Mouse (Mus musculus): ENCODE measurements around the gene Cep41. TPM values are rescaled to one million over a fixed set of nuclear protein-coding genes. Genes with fewer than 3 reads are reported as not detected.

The Cep41 gene
- polyA plus RNA-seq, 1 experiment from 2014 or later: 14.2 TPM

DNA sequence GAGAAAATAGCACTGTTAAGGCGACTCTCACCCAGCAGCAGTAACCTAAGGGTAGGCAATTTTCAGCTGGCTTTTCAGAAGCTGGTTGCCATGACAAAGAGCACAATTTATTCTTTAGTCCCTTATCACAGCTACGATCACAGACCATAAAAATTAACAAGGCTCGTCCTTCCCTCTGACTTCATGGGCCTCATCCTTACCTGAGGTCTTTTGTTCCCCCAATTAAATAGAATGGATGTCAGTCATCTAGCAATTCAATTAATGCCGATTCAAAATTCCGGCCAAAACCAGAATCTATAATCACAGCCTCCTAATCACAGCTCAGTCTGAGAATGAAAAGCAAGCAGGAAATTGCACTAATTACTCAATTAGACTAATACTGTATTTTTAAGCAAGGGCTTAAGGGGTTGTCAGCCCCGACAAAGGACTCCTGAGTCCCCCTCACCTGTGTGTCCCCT is 39.1 kb downstream of the Cep41 start:
- Histone ChIP-seq H3K27ac (replicated peaks; ENCODE audit: low read depth, low read length) (peak overlapping the region; percentile 79), H3K4me2 (ENCODE audit: low read length) (no peak overlapping the region), H3K27me3 (ENCODE audit: control insufficient read depth, insufficient read depth, low read length) (no peaks in the 10 kb centered on the region), H3K36me3 (ENCODE audit: control insufficient read depth, insufficient read depth, low read length) (no peaks in the 10 kb centered on the region), H3K4me1 (ENCODE audit: control insufficient read depth, insufficient read depth, low read length) (peaks cover 25% of the 10 kb centered on the region), H3K9ac (replicated peaks; ENCODE audit: low read length) (peak overlapping the region; percentile 4; the same call in 1 of the 2 replicates), H3K9me3 (ENCODE audit: control insufficient read depth, low read length) (no peaks in the 10 kb centered on the region), H3K4me3 (replicated peaks; ENCODE audit: low read depth, low read length) (no peak overlapping the region)
- WGBS: 8% methylated on average over 6 of the region's 6 CpGs
- DNase-seq: peak; percentile 75
- ATAC-seq (ENCODE audit: low FRiP score, low TSS enrichment): peak; percentile 57; the same call in 1 of the 2 replicates

GRCm38 (mm10) chr6:30653518-30653917 is 40.0 kb downstream of the Cep41 start:
- DNase-seq (no peak), ATAC-seq (ENCODE audit: low FRiP score, low TSS enrichment) (no peak)
- 85% methylated on average over 6 of the region's 6 CpGs for WGBS
- Histone ChIP-seq H3K4me3 (replicated peaks; ENCODE audit: low read depth, low read length) (no peak overlapping the region), H3K9ac (replicated peaks; ENCODE audit: low read length) (no peak overlapping the region), H3K36me3 (ENCODE audit: control insufficient read depth, insufficient read depth, low read length) (no peaks in the 10 kb centered on the region), H3K9me3 (ENCODE audit: control insufficient read depth, low read length) (no peaks in the 10 kb centered on the region), H3K4me1 (ENCODE audit: control insufficient read depth, insufficient read depth, low read length) (peaks cover 25% of the 10 kb centered on the region), H3K27me3 (ENCODE audit: control insufficient read depth, insufficient read depth, low read length) (no peaks in the 10 kb centered on the region), H3K27ac (replicated peaks; ENCODE audit: low read depth, low read length) (peak overlapping the region; percentile 79), H3K4me2 (ENCODE audit: low read length) (no peak overlapping the region)

DNA sequence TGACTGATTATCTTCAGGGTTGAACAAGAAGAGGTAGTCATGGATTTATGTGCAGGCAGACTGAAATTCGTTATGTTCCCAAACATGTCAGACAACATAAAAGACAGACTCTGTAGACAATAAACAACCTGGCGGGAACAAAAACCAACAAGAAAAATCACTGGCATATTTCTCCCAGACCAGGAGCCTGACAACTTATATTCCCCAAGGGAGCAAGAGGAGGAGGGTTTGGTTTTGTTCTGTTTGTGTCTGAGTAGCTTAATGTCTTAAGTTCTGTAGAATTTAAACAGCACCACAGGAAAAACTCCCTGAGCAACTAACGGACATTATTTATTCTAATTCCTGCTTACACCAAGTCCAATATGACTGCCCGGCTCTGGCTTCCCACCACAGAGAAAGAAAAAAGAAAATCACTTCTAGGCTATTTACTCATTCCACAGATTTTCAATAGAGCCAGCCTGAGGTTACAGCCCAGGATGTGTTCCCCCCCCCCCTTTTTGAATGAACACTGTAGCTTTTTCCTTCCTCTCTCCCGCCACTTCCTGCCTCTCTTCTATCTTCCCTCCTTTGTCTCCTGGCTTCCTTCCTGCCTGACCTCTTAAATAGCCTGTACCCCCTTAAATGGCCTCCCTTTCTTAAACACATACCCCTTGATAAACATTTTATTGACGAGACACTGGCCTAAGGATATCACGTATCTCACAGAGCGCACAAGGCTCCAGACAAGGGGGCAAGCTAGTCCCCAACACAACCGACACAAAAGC is 40.9 kb downstream of the Cep41 start:
- Histone ChIP-seq H3K9me3 (ENCODE audit: control insufficient read depth, low read length) (no peaks in the 10 kb centered on the region), H3K27ac (replicated peaks; ENCODE audit: low read depth, low read length) (peak overlapping the region; percentile 68), H3K4me1 (ENCODE audit: control insufficient read depth, insufficient read depth, low read length) (peaks cover 25% of the 10 kb centered on the region), H3K36me3 (ENCODE audit: control insufficient read depth, insufficient read depth, low read length) (no peaks in the 10 kb centered on the region), H3K4me3 (replicated peaks; ENCODE audit: low read depth, low read length) (no peak overlapping the region), H3K4me2 (ENCODE audit: low read length) (no peak overlapping the region), H3K9ac (replicated peaks; ENCODE audit: low read length) (no peak overlapping the region), H3K27me3 (ENCODE audit: control insufficient read depth, insufficient read depth, low read length) (no peaks in the 10 kb centered on the region)
- WGBS: 68% methylated on average over 9 of the region's 9 CpGs
- DNase-seq (no peak), ATAC-seq (ENCODE audit: low FRiP score, low TSS enrichment) (no peak)

GRCm38 (mm10) chr6:30649651-30650296 is 43.8 kb downstream of the Cep41 start:
- DNase-seq (no peak), ATAC-seq (ENCODE audit: low FRiP score, low TSS enrichment) (no peak)
- H3K27me3 ChIP-seq (ENCODE audit: control insufficient read depth, insufficient read depth, low read length): no peaks in the 10 kb centered on the region
- no peak overlapping the region for H3K4me2 ChIP-seq (ENCODE audit: low read length)
- no peak overlapping the region for H3K9ac ChIP-seq (replicated peaks; ENCODE audit: low read length)
- H3K9me3 ChIP-seq (ENCODE audit: control insufficient read depth, low read length): no peaks in the 10 kb centered on the region
- 0 out of 2 replicates have a peak overlapping the region, but pooled peaks have one; percentile 15 for H3K27ac ChIP-seq (replicated peaks; ENCODE audit: low read depth, low read length)
- no peak overlapping the region for H3K4me3 ChIP-seq (replicated peaks; ENCODE audit: low read depth, low read length)
- 71% methylated on average over 11 of the region's 11 CpGs for WGBS
- peaks cover 14% of the 10 kb centered on the region for H3K4me1 ChIP-seq (ENCODE audit: control insufficient read depth, insufficient read depth, low read length)
- no peaks in the 10 kb centered on the region for H3K36me3 ChIP-seq (ENCODE audit: control insufficient read depth, insufficient read depth, low read length)

GRCm38 (mm10) chr6:30645379-30645778 is 48.2 kb downstream of the Cep41 start:
- Histone ChIP-seq H3K36me3 (ENCODE audit: control insufficient read depth, insufficient read depth, low read length) (no peaks in the 10 kb centered on the region), H3K4me3 (replicated peaks; ENCODE audit: low read depth, low read length) (no peak overlapping the region), H3K4me1 (ENCODE audit: control insufficient read depth, insufficient read depth, low read length) (no peaks in the 10 kb centered on the region), H3K27me3 (ENCODE audit: control insufficient read depth, insufficient read depth, low read length) (no peaks in the 10 kb centered on the region), H3K27ac (replicated peaks; ENCODE audit: low read depth, low read length) (no peak overlapping the region), H3K9me3 (ENCODE audit: control insufficient read depth, low read length) (no peaks in the 10 kb centered on the region), H3K4me2 (ENCODE audit: low read length) (no peak overlapping the region), H3K9ac (replicated peaks; ENCODE audit: low read length) (no peak overlapping the region)
- DNase-seq (no peak), ATAC-seq (ENCODE audit: low FRiP score, low TSS enrichment) (no peak)
- 80% methylated on average over 6 of the region's 6 CpGs for whole genome bisulfite sequencing

- Histone ChIP-seq H3K36me3 (ENCODE audit: control insufficient read depth, insufficient read depth, low read length) (no peaks in the 10 kb centered on the region), H3K4me2 (ENCODE audit: low read length) (no peak overlapping the region), H3K9me3 (ENCODE audit: control insufficient read depth, low read length) (no peaks in the 10 kb centered on the region), H3K27me3 (ENCODE audit: control insufficient read depth, insufficient read depth, low read length) (no peaks in the 10 kb centered on the region), H3K4me1 (ENCODE audit: control insufficient read depth, insufficient read depth, low read length) (no peaks in the 10 kb centered on the region), H3K9ac (replicated peaks; ENCODE audit: low read length) (no peak overlapping the region), H3K4me3 (replicated peaks; ENCODE audit: low read depth, low read length) (no peak overlapping the region), H3K27ac (replicated peaks; ENCODE audit: low read depth, low read length) (no peak overlapping the region)
- DNase-seq: no peak
- 62% methylated on average over 3 of the region's 3 CpGs for WGBS
- no peak for ATAC-seq (ENCODE audit: low FRiP score, low TSS enrichment)
Measured at GRCm38 (mm10) chr6:30644462-30644861, 49.1 kb downstream of the Cep41 start.

DNA sequence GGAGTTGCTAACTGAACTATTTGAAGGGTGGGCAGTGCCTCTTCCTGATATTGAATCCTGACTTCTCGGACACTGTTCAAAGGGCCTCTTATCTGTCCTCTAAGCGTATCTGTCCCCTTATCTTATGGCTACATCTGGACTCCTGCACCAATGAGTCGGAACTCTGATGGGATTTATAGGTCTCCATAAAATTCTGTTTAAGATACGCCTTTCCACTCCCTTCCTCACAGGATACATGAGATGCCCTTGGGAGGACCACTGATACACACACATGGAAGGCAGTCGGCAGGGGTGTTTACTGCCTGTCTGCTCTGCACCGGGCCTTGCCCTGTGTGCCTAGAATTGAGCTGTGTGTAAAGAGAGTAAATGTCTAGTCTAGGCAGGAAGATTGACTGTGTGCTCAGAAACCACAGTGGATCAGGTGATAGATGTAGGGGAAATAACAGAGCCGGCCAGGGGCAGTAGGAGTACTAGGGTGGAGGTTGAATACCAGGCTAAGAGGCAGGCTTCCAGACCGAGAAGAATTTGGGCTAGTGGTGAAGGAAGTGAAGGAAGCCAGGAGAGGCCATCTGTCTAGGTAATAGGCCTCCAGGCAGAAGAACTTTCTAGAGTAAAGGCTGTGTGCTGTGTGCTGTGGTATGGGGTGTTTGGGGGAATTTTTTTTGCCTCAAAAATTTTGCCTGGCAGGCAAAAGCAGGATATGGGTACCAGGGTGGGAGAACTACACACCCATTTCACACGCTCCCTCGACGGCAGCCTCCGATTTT is 49.7 kb downstream of the Cep41 start:
- WGBS: 88% methylated on average over 12 of the region's 12 CpGs
- no peaks in the 10 kb centered on the region for H3K9me3 ChIP-seq (ENCODE audit: control insufficient read depth, low read length)
- H3K27me3 ChIP-seq (ENCODE audit: control insufficient read depth, insufficient read depth, low read length): no peaks in the 10 kb centered on the region
- DNase-seq (no peak), ATAC-seq (ENCODE audit: low FRiP score, low TSS enrichment) (no peak)
- H3K4me3 ChIP-seq (replicated peaks; ENCODE audit: low read depth, low read length): no peak overlapping the region
- no peak overlapping the region for H3K27ac ChIP-seq (replicated peaks; ENCODE audit: low read depth, low read length)
- H3K4me2 ChIP-seq (ENCODE audit: low read length): no peak overlapping the region
- H3K4me1 ChIP-seq (ENCODE audit: control insufficient read depth, insufficient read depth, low read length): no peaks in the 10 kb centered on the region
- no peaks in the 10 kb centered on the region for H3K36me3 ChIP-seq (ENCODE audit: control insufficient read depth, insufficient read depth, low read length)
- no peak overlapping the region for H3K9ac ChIP-seq (replicated peaks; ENCODE audit: low read length)

DNA sequence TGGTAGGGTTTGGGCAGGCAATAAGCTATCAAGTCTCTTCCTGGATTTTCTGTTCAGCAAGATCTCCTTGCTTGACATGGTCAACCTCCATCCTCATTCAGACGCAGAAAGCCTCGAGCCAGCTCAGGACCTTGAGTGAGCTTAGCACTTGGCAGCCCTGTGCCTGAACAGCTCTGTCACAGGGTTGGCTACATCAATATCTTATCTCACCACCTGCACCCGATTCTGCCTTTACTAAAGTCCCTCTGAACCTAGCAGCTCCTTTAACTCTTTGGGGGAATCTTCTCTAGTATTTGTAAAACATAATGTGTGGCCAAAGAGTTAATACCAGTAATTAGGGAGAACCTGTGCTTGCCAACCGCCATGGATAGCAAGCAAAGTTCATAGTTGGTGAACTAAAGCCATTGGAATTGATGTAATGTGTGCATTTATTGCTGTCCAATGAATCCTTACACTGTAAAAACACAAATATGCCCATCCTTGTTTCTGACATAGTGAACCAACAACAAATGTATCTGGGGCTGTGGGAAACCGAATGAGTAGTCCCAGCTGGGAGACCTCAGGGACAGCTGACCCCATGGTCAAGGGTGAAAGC is 54.8 kb downstream of the Cep41 start, which contains the start of gene Cpa1:
Cpa1 (plus strand) TSS at position 545 of the 595 bp plus-strand sequence.
- 93% methylated on average over 5 of the region's 5 CpGs for WGBS
- H3K9me3 ChIP-seq (ENCODE audit: control insufficient read depth, low read length): no peaks in the 10 kb centered on the region
- no peaks in the 10 kb centered on the region for H3K27me3 ChIP-seq (ENCODE audit: control insufficient read depth, insufficient read depth, low read length)

More for the DNA sequence above, 54.8 kb downstream of the Cep41 start, which contains the start of gene Cpa1:
- Histone ChIP-seq H3K9ac (replicated peaks; ENCODE audit: low read length) (no peak within 1 kb of the TSS), H3K4me1 (ENCODE audit: control insufficient read depth, insufficient read depth, low read length) (peaks cover 6% of the 10 kb centered on the region; the same call in 1 of the 2 replicates), H3K4me3 (replicated peaks; ENCODE audit: low read depth, low read length) (no peak within 1 kb of the TSS), H3K4me2 (ENCODE audit: low read length) (no peak within 1 kb of the TSS), H3K27ac (replicated peaks; ENCODE audit: low read depth, low read length) (no peak within 1 kb of the TSS), H3K36me3 (ENCODE audit: control insufficient read depth, insufficient read depth, low read length) (no peaks in the 10 kb centered on the region)
- DNase-seq (no peak), ATAC-seq (ENCODE audit: low FRiP score, low TSS enrichment) (no peak)
